Mouse (Mus musculus) natural killer cell, adult 2 months (primary cell): ENCODE measurements around the gene Insig2.
A peak's percentile ranks its signal among the peaks of the same experiment; 100 is the strongest.

Experiments used
- DNase-seq, 2 experiments: peaks; one replicate each; pipeline ENCODE4 v3.0.0; 2022; ENCODE audit warnings: low spot score in 2 of 2

Insig2 gene

GRCm38 (mm10) chr1:121332485-121332884 lies at the start of gene Insig2:
Insig2 (minus strand) TSS chr1:121332589.
- no peak for DNase-seq

DNA sequence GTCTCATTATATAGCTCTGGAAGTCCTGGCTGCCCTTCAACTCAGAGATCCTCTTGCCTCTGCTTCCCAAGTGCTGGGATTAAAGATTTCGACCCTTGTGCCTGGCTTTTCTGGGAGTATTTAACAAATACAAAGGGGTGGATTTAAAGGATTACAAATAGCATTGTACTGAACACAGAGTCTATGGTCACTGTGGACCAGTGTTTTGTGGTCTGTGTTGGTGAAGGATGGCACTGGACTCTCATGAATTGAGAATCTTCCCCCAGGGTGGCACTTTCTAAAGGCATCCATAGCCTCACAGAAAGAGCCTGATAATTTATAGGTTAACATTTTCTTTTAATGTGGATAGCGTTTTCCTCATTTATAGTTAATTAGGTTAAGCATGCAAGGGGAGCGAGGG lies 49.2 kb upstream of the Insig2 start:
- no peak for DNase-seq

DNA sequence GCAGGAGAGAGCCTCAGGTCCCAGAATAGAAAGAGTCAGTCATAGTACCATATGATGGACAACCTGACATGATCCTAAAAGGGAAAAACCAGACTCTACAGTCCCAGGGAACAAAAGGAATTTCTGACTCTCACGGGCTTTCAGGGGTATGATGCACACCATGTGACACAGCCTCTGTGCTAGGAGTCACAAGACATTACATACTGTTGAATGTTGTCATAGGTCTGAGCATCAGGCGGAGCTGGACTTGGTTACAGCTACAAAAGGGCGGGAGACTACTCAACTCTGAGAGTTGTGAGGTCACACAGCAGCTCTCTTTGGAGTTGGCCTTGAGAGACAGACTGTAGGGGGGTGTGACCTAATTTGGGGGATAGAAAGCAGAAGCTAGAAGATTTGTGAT lies 47.6 kb upstream of the Insig2 start:
- no peak for DNase-seq

DNA sequence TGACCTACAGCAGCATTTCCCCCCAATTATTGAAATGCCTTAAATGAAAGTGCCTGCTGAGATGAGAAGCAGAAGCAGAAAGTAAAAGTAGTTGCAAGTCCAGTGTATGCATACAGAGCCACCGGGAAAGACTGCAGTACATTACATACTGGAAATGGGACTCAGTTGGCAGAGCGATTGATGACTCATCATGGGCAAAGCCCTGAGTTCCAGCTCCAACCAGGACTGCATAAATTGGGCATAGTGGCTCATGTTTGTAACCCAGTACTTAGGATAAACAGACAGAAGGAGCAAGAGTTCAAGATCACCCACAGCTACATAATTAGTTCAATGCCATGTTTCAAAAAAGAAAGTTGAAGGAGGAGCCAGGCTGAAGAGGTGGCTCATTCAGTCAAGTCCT lies 45.5 kb upstream of the Insig2 start:
- DNase-seq: no peak

DNA sequence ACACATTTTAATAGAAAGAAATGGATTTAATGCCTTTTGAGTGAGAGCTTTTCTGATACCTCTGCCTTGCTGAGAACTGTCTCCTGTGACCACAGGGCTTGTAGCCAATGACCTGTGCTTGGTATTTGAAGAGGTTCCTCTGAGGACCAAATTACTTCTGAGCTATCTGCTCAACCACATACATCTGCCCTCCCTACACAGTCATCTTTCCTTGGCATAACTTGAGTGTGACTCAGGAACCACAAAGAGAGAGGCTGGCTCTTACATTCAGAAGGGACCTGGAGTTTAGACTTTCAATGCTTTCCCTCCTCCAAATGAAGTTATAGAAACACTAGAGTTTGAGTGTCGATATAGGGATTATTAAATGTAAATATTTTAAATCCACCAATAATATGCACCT lies 45.0 kb upstream of the Insig2 start:
- DNase-seq: no peak

- no peak for DNase-seq
Measured at GRCm38 (mm10) chr1:121373631-121374030, 41.2 kb upstream of the Insig2 start.

DNA sequence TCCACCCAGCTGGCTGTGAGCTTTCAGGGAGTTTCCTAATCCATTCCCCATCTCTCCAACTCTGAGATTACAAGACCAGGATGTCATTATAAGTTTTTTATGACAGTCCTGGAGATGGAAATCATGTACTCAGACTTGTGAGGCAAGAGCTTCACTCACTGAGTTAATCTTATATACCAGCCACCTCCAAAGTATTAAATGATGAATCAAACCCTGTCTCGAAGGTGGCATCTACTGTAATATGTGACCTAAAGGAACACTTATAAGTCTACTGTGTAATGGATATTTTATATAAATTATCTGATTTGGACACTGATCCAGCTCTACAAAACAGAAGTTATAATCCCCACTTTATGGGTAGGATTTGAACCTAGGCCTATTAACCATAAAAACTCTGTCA lies 40.3 kb upstream of the Insig2 start:
- no peak for DNase-seq

DNA sequence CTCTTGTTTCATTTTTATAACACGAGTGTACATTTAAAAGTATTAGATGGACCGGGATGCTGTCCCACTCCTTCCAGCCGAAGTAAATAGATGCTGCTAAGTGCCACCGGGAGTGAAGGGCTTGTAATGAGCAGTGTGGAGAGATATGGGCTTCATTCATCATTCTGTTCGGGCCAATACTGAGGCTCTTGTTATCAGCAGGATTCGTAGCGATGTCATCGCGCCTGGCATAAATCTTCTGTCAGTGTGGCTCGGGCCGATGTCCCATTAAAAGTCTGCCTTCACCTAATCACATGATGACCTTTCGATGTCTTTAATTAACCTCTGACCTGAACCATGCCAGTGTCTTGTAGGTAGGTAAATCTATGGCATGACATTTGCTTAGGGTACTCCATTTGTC lies 39.1 kb upstream of the Insig2 start:
- DNase-seq: no peak

DNA sequence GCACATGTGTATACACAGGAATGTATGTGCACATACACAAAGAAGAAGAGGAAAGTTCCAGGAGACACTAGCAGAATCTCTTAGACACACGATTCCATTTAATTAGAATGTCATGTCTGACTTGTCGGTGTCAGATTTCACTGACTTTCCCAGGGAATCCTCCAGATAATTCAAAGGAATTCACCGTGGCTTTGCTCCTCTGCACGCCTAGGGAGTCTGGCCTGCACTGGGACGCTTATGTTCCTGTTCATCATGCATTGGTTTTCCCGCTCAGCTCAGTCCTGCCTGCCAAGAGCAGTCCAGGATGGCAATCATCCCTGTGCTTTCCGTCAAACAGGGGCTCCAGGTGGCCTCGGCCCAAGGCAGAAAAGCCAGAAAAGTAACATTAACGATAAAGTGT lies 34.9 kb upstream of the Insig2 start:
- DNase-seq: no peak

DNA sequence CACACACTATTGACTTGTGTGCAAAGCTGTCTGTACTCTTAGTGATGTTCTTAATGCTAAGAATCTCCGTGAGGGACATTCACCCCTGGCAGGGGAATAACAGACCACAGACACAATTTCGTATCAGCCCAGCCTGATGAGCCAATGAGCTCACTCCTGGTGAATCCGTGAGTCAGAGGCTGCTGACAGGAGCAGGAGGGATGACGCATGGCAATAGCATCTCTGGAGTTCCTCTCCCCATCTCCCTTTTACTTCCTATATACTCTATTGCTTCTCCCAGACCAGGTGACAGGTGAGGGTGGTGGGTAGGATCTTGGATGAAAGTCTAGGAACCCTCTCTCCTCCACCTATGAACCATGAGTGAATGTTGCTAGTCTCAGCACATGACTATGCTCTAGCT lies 28.2 kb upstream of the Insig2 start:
- no peak for DNase-seq

DNA sequence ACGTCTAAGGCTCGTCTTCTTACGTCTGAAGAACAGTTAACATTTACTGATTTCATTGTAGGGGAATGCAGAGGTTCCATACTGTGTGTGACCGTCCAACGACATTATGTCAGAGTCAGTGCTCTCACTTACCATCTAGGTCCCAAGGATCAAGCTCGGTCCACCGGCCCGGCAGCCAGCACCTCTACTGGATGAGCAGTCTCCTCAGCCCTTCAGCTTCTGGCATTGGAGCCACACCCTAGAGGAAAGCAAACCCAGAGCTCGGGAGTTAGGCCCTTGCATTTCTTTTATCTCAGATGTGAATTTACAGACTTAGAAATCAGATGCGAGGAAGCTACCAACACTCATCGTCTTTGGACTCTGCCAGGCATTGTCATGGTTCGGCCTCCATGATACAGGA lies 27.3 kb upstream of the Insig2 start:
- DNase-seq: no peak

- DNase-seq: no peak
Measured at GRCm38 (mm10) chr1:121353779-121354178, 21.4 kb upstream of the Insig2 start.

DNA sequence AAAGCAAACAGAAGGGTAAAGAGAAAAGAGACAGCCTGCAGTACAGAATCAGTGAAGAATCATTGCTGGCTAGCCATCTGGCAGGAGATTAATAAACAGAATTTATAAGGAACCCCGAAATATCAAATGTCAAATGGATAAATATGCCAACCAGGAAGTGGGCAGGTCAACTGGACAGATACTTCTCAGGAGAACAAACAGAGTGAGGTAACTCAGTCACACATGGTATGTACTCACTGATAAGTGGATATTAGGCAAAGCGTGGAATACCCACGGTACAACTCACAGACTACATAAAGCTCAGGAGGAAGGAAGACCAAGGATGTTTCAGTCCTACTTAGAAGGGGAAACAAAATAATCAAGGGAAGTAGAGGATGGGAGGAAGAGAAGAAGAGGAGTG lies 18.6 kb upstream of the Insig2 start:
- DNase-seq: no peak

GRCm38 (mm10) chr1:121350616-121351015 lies 18.2 kb upstream of the Insig2 start:
- DNase-seq: no peak

DNA sequence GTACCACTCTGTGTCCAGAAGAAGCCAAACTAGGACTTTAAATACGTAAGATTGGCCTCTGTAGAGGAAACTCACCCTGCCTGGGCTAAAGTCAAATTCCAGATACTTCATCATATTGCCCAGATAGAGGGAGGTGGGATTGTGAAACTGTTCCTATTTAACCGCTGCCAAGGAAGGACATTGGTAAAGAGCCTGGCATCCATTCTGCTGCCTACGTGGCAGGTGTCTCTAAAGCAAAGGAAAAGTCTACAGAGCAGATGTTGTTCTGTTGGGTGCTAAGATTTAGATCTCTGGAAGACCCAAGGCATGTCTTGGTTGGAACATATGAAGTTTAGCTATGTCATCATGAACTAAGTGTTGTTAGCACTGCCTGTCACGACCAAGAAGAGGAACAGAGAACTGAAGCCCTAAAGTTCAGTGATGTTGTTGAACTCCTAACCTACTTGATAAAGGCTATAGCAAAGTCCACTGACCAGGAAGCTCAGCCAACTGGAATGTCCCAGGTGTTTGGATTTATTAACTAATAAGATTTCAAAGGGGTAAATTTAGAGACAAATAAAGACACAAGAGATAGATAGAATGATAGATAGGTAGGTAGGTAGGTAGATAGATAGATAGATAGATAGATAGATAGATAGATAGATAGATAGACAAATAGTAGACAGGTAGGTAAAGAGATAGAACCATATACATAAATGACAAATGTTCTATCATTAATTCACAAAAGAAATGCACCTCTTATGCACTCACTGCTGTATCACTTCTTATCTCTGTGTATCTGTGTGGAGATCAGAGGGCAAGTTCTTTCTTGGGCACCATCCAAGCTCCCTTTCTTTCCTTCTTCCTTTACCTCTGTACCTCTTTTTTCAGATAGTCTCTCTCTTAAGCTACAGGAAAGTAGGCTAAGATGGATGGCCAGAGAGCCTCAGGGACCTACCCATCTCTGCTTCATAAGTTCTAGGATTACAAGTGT lies 16.8 kb upstream of the Insig2 start:
- no peak for DNase-seq

DNA sequence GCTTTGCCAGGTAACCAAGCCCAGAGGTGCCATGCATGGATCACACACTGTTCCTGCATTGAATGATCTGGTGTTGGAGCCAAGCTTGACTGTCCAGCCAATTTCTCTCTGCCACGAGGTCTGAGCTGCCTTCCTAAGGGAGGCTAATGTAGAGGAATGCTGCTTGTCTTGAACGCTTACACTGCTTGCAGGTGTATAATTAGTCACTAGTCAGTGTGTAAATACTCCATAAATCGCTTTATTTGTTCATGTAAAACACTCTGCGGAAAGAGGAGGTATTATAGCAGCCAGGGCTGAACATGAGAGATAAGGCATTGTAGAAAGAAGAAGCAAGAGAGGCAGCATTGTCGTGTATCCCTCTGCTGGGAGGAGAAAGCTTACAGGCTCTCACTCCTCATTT lies 11.6 kb upstream of the Insig2 start:
- DNase-seq: no peak

DNA sequence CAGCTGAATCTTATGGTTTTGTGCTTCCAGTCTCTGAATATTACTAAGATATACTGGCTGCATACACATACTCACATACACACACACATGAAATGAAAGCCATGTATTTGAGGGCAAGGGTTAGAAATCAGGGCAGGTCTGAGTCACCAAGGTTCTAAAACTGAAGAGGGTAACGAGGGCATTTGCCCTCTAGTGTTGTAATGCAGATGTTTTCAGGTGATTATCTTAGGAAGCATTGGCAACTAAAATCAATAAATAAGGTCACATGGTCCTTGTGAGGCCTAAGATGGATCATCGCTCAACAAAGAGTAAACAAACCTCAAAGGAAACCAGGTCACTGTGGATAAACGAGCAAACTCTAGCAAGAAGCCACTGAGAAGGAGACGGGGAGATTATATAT lies 3.4 kb upstream of the Insig2 start:
- no peak for DNase-seq

DNA sequence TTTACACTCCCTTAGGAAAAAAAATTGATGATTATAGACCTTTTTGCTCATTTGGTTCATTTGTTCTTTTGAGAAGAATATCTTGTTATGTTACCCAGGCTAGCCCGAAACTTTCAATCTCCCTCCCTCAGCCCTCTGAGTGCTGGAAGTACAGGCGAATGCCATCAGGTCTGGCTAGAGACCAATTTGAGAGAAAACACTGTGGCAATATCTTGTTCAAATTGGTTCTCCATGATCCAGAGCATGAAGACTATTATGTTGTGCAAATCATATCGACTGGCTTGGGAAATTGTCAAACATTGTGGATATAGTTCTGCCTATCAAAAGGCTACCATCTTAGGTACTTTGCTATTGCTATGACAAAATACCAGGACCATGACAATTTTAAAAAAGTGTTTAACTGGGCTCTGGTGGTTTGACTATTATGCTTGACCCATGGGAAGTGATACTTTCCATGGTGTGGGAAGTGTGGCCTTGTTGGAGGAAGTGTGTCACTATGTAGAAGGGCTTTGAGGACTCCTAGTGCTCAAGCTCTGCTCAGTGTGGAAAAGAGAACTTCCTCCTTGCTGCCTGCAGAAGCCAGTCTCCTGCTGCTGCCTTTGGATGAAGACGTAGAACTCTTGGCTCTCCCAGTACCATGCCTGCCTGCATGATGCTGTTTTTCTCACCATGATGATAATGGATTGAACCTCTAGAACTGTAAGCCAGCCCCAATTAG lies 1.8 kb upstream of the Insig2 start:
- no peak for DNase-seq

DNA sequence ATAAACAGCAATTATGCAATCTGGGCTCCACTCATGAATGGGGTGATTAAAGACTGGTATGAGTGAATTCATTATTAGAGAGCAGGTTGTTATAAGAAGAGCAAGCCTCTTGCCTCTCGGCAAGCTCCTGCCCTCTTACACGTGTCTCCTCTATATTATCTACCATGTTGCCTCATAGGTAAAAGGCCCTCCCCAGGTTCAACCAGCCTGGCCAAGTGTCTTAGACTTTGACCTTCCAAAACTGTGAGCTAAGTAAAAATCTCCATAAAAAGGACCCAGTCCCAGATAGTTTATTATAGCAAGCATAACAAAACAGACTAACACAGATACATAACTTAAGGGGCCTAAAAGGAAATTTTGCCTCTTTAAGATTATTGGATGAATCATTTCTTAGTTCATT lies 1.8 kb downstream of the Insig2 start:
- DNase-seq: no peak

DNA sequence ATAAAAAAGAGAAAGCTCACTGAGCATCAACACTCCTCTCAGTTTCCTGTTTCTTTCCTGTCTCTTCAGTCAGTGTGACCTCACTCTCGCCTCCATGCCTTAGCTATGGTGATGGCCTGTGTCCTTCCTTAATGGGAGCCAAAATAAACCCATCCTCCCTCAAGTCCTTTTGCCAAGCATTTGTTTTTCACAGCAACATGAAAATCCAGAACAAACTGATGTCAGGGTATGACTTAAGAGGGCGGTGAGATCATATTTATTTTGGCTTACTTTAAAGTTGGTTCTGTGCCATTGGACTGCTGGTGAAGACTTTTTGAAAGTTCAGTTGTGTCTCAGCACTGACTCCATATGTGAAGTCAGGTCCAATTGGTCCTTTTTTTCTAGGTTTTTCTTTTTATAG lies 3.0 kb downstream of the Insig2 start:
- DNase-seq: no peak

DNA sequence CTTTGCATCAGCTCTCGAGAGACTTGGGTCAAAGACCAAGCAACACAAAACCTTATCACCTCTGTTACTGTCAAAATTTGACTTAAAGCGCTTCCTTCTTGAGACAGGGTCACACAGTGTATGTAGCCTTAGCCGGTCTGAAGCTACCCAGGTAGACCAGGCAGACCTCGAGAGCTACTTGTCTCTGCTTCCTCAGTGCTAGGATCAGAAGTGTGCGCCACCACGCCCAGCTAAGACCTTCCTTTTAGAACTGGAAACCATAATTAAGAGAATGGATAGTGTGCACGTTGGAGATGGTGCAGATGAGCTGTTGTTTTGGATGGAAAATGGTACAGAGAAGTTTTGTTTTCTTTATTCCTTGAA lies 4.2 kb downstream of the Insig2 start:
- DNase-seq: no peak

GRCm38 (mm10) chr1:121327344-121328192 lies 4.8 kb downstream of the Insig2 start:
- DNase-seq: peak; percentile 90 to 94
